Mouse (Mus musculus): ENCODE results near the gene Dnaja3. TPM values are rescaled to one million over a fixed set of nuclear protein-coding genes. Genes with fewer than 3 reads are reported as not detected.
"Not testable (repeated sequence)": the region's sequence is repeated elsewhere in the genome, so short reads cannot be mapped to it uniquely, and the experiment has no call there.

The Dnaja3 gene
- polyA plus RNA-seq, 1 experiment = 64.0 TPM

DNA sequence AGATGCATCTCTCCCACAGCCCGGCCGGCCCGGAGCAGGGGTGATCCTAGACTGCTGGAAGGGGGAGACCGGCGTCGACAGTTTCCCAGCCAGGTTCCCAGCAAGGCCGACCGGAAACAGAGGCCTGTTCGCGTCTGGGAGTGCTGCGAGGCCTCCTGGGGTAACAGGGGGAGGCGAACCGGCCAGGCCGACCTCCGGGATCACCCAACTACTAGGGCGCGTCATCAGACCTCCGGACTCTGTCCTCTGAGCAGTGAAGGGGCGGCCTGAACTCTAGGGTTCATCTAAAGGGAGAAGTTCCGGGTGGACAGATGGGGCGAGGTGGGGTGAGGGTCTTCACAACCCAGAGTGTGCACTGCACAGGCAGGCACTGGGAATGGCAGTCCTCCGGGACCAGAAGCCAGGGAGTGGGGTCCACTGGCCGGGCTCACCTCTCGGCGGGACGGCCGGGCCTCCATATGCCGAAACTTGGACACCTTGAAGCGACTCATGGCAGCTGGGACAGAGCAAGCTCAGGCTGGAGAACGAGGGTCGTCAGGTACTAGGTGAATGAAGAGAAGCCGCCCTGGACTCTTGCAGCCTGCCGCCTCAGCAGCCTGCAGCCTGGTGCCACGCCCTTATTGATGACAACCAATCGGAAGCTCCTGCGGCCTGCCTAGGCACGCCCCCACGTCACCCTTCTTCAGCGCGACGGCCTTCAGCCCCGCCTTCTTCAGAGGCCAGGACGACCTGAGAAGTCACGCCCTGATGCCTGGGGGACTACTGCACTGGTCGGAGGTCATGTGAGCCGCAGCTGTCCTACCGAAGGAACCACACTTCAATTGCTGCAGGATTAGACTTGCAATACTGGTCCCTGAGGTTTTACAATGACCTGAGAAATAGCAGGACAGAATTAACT lies 39.6 kb downstream of the Dnaja3 start, which contains the start of gene Coro7:
Gene Coro7, minus strand, starts transcription at position 657 of the 898 bp plus-strand sequence.
- no peaks in the 10 kb centered on the region for H3K4me1 ChIP-seq (ENCODE audit: control insufficient read depth, insufficient read depth, low read length)
- under 1% methylated on average over 47 of the region's 47 CpGs for WGBS
- TF ChIP-seq POLR2A (IDR thresholded peaks at IDR 0.05; ENCODE audit: borderline replicate concordance, insufficient read depth, low read length) = peak; percentile 90; the same call in 1 of the 2 replicates
- TF ChIP-seq CTCF (IDR thresholded peaks at IDR 0.05; ENCODE audit: borderline replicate concordance, insufficient read depth, low read depth, low read length) = no peak

DNA sequence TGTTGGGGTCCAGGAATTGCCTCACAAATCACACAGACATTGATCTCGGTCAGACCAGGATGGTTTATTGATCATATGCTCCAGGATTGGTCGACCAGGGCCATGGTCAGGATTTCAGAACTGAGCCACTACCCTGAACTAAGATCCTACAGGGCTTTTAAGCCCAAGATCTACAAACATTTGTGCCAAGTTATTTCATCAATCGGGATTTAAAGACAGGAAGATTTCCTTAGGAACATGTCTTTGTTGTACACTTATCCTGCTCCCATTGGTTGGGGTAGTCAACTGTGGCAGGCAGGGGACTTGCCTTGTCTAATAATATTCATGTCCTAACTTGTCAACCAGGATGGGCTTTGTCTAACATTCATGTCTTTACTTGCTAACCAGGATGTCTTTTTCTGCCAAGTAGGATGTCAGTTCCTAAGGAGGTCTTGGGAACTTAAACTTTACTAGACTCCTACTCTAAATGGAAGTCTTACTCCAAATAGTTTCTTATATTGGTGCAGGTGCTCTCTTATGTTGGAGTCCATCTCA lies 41.2 kb downstream of the Dnaja3 start:
- DNase-seq; H3K27ac ChIP-seq (ENCODE audit: insufficient read depth, low read length); H3K4me1 ChIP-seq (ENCODE audit: control insufficient read depth, insufficient read depth, low read length); H3K27me3 ChIP-seq (ENCODE audit: control insufficient read depth, insufficient read depth, low read length); H3K4me3 ChIP-seq (replicated peaks; ENCODE audit: insufficient read depth, low read depth, low read length): not testable (repeated sequence)
- 74% methylated on average over 3 of the region's 3 CpGs for WGBS

More for the DNA sequence above, 39.6 kb downstream of the Dnaja3 start, which contains the start of gene Coro7:
- H3K27ac ChIP-seq (ENCODE audit: insufficient read depth, low read length) = no peak within 1 kb of the TSS
- peak; percentile 90 to 94 for DNase-seq
- peak within 1 kb of the TSS; percentile 79 for H3K4me3 ChIP-seq (replicated peaks; ENCODE audit: insufficient read depth, low read depth, low read length)
- H3K27me3 ChIP-seq (ENCODE audit: control insufficient read depth, insufficient read depth, low read length) = no peaks in the 10 kb centered on the region

DNA sequence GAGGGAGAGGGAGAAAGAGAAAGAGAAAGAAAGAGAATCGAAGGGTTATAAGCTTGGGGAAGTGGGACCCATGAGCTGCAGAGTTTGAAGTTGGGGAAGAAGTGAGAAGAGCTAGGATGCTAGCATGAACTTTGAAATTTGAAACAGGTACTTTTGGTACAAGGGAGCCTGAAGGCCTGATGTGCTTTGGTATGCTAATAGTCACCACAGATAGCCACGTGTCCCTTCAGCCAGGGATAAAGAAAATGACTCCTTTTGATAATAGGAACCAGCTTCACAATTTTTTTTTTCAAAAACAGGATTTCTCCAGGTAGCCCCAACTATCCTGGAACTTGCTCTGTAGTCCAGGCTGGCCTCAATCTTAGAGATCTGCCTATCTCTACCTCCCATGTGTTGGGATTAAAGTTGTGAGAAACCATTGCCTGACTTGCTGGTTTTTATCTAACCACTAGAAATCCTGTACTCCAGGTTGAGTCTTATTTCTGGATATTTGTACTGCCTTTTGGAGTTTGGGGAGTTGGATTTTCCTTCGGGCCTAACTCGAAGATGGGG lies 42.9 kb downstream of the Dnaja3 start:
- Histone ChIP-seq H3K27ac (ENCODE audit: insufficient read depth, low read length) (no peak overlapping the region; the same call in 1 of the 2 replicates), H3K4me3 (replicated peaks; ENCODE audit: insufficient read depth, low read depth, low read length) (no peak overlapping the region), H3K4me1 (ENCODE audit: control insufficient read depth, insufficient read depth, low read length) (no peaks in the 10 kb centered on the region; the same call in 1 of the 2 replicates), H3K27me3 (ENCODE audit: control insufficient read depth, insufficient read depth, low read length) (no peaks in the 10 kb centered on the region)
- DNase-seq = no peak
- 78% methylated on average over 4 of the region's 4 CpGs for WGBS
- TF ChIP-seq POLR2A (IDR thresholded peaks at IDR 0.05; ENCODE audit: borderline replicate concordance, insufficient read depth, low read length) = no peak
- TF ChIP-seq CTCF (IDR thresholded peaks at IDR 0.05; ENCODE audit: borderline replicate concordance, insufficient read depth, low read depth, low read length) = no peak

DNA sequence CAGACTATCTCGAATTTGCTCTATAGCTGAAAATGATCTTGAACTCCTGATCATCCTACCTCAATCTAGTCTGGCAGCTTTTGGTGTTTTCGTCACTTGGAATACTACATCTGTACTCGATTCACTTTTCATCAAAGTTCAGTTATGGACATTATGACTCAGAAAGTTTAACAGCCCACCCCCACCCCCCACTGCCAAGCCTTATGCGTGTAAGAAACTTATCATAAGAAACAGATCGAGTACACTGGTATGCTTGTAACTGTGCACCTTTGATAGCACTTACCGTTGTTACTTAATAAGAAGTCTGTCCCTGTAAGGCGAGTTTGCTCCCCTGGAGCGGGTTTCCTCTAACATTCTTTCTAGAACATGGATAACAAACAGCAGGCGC lies 43.4 kb downstream of the Dnaja3 start:
- Histone ChIP-seq H3K4me1 (ENCODE audit: control insufficient read depth, insufficient read depth, low read length) (no peaks in the 10 kb centered on the region; the same call in 1 of the 2 replicates), H3K4me3 (replicated peaks; ENCODE audit: insufficient read depth, low read depth, low read length) (peak overlapping the region; percentile 84), H3K27ac (ENCODE audit: insufficient read depth, low read length) (peak overlapping the region; percentile 86), H3K27me3 (ENCODE audit: control insufficient read depth, insufficient read depth, low read length) (no peaks in the 10 kb centered on the region)
- TF ChIP-seq CTCF (IDR thresholded peaks at IDR 0.05; ENCODE audit: borderline replicate concordance, insufficient read depth, low read depth, low read length) (no peak), POLR2A (IDR thresholded peaks at IDR 0.05; ENCODE audit: borderline replicate concordance, insufficient read depth, low read length) (no peak)
- 25% methylated on average over 9 of the region's 9 CpGs for WGBS
- no peak for DNase-seq

DNA sequence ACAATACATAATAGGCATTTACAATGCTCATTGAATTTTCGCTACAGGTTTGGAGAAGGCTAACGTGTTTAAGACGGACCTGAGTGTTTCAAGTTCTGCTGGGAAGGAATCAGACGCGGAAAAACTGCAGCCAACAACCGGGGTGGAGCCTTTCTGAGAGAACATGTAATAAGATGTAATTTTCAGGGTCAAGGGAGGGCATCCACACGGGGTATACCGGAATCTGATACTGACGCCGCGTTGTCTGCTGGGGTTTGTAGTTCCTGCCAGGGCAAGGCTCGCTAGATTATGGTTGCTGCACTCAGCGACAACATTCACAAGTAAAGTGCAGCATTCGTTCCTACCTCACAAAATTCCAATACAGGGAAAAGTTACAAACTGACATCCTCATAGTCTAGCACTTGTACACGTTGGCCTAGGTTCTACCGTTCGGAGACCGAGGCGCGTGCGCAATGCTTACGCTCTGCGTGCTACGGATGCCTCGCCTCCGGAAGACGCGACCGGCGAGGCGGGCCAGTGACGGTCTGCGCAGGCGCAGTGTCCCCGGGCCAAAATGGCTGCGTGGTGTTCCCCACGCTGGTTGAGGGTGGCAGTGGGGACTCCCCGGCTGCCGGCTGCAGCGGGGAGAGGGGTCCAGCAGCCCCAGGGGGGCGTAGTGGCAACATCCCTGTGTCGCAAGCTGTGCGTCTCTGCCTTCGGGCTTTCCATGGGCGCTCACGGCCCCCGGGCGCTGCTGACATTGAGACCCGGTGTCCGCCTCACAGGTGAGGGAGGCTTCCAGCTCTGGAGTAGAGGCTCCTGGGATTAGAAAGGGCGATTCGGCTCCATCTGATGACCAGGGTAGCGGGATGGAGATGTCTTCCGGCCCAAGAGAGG lies 44.0 kb downstream of the Dnaja3 start:
- Histone ChIP-seq H3K4me3 (replicated peaks; ENCODE audit: insufficient read depth, low read depth, low read length) (peak overlapping the region; percentile 84), H3K27me3 (ENCODE audit: control insufficient read depth, insufficient read depth, low read length) (no peaks in the 10 kb centered on the region), H3K4me1 (ENCODE audit: control insufficient read depth, insufficient read depth, low read length) (no peaks in the 10 kb centered on the region; the same call in 1 of the 2 replicates), H3K27ac (ENCODE audit: insufficient read depth, low read length) (peak overlapping the region; percentile 86)
- TF ChIP-seq POLR2A (IDR thresholded peaks at IDR 0.05; ENCODE audit: borderline replicate concordance, insufficient read depth, low read length) (peak; percentile 94; the same call in 1 of the 2 replicates), CTCF (IDR thresholded peaks at IDR 0.05; ENCODE audit: borderline replicate concordance, insufficient read depth, low read depth, low read length) (no peak)
- DNase-seq = peak; percentile 95 to 97
- under 1% methylated on average over 54 of the region's 54 CpGs for WGBS

DNA sequence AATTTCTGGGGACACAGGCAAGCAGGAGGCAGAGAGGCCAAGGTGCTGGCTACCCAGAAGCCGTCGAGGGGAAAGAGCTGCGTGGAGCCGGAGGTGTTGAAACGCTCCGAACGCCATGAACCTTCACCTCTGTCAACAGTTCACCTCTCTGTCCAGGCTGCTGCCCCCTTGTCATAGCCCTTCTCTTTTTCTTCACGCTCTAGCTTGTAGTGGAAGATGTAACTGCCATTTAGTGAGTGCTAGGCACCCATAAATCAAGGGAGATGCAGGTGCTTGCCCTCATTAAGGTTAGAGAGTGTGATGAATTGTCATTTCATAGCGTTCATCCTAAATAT lies 44.6 kb downstream of the Dnaja3 start:
- TF ChIP-seq CTCF (IDR thresholded peaks at IDR 0.05; ENCODE audit: borderline replicate concordance, insufficient read depth, low read depth, low read length) = no peak
- TF ChIP-seq POLR2A (IDR thresholded peaks at IDR 0.05; ENCODE audit: borderline replicate concordance, insufficient read depth, low read length) = no peak
- under 1% methylated on average over 9 of the region's 9 CpGs for WGBS
- H3K4me3 ChIP-seq (replicated peaks; ENCODE audit: insufficient read depth, low read depth, low read length) = peak overlapping the region; percentile 84
- DNase-seq = no peak
- H3K4me1 ChIP-seq (ENCODE audit: control insufficient read depth, insufficient read depth, low read length) = no peaks in the 10 kb centered on the region; the same call in 1 of the 2 replicates
- H3K27ac ChIP-seq (ENCODE audit: insufficient read depth, low read length) = peak overlapping the region; percentile 36
- no peaks in the 10 kb centered on the region for H3K27me3 ChIP-seq (ENCODE audit: control insufficient read depth, insufficient read depth, low read length)

DNA sequence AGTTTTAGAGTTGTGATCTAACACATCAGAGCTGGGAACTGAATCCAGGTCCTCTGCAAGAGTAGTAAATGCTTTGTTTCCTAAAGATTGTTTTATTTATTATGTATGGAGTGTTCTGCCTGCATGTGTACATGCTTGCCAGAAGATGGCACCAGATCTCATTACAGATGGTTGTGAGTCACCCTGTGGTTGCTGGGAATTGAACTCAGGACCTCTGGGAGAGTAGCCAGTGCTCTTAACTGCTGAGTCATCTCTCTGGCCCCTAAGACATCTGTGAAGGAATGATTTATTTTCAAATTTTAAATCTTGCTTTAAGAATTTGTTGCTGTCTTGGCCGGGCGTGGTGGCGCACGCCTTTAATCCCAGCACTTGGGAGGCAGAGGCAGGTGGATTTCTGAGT lies 49.6 kb downstream of the Dnaja3 start:
- not testable (repeated sequence) for H3K4me3 ChIP-seq (replicated peaks; ENCODE audit: insufficient read depth, low read depth, low read length); H3K27me3 ChIP-seq (ENCODE audit: control insufficient read depth, insufficient read depth, low read length); H3K27ac ChIP-seq (ENCODE audit: insufficient read depth, low read length); DNase-seq; H3K4me1 ChIP-seq (ENCODE audit: control insufficient read depth, insufficient read depth, low read length)
- WGBS = over 99% methylated on average over 4 of the region's 4 CpGs

All from cerebellum, adult 2 months (tissue).